Mouse (Mus musculus) testis, postnatal 10 days (tissue): ENCODE data around the gene Asrgl1.
"Not testable (repeated sequence)": the region's sequence is repeated elsewhere in the genome, so short reads cannot be mapped to it uniquely, and the experiment has no call there.

Experiments used
- DNase-seq: peaks from one replicate; pipeline ENCODE4 v3.0.0; 2021; ENCODE audit warnings: low spot score

Gene Asrgl1

GRCm38 (mm10) chr19:9135512-9136331 lies at the start of gene Asrgl1:
Gene Asrgl1 (minus strand): TSS chr19:9135636.
- peak; percentile 94 for DNase-seq

- no peak for DNase-seq
Observed at GRCm38 (mm10) chr19:9146214-9146613, 10.8 kb upstream of the Asrgl1 start.

- DNase-seq = no peak
Observed at GRCm38 (mm10) chr19:9143639-9144125, 8.2 kb upstream of the Asrgl1 start.

GRCm38 (mm10) chr19:9143230-9143629 lies 7.8 kb upstream of the Asrgl1 start:
- DNase-seq = no peak

GRCm38 (mm10) chr19:9140361-9140760 lies 4.9 kb upstream of the Asrgl1 start:
- not testable (repeated sequence) for DNase-seq

DNA sequence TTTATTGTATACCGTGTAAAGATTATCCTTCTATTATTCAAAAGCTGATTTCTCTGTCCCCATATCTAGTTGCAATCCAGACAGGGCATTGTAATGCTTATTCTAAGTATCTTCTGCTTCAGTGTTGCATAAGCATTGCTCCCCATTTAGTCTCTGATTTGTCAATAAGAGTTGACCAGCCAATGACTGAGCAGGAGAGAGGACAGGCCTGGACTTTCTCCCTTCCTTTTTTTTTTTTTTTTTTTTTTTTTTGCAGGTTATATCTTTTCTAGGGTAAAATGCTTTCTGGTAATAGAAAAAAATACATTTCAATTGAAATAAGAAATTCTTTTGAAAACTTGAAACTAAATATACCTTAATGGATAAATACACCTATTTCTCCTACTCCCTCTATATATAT lies 1.7 kb upstream of the Asrgl1 start:
- no peak for DNase-seq

GRCm38 (mm10) chr19:9134746-9135511 lies 507 bp downstream of the Asrgl1 start:
- DNase-seq = peak; percentile 58

DNA sequence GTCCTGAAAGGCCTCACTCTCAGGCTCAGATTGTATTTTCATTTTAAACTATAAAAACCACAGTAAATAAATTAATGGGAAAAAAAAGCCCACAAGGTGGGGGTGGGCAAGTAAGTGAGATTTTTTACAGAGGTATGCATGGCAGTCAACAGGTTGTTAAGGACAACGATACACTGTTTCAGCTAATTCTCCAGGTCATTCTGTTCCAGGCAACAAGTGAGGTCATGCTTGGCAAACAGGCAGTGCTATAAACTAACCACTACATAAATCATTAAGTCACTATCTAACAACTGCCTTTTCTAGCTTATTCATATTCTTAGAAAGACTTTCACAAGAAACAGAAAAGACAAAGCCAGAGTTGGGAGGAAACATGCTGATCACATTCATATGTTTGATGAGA lies 5.4 kb downstream of the Asrgl1 start:
- no peak for DNase-seq

DNA sequence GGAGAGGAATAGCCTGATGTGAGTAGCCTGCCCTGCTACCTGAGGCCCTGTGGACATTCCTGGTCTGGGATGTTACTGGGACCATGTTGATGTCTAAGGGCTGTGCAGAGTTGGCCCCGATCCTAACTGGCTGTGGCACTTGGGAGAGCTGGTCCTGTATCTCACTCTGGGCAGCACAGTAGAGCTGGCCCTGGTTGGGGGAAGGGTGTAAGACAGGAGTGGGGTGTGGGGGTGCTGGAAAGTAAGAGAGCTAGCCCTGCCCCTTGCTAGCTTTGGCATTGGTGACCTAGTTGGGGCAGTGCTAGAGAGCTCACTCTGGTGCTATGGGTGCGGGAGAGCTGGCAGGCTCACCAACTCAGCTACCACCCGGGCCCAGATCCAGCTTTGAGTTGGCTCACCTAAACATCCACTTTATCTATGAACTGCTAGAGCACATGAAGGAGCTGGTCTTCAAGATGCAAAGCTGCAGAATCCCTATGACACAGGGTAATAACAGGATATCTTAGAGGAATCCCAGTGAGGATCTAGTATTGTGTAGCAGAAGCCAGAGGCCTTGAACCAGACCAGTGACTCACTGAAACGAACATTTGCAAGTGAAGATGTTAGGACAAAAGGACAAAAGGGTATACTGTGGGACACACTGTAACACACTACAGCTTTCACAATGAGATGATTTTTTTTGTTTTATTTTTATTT lies 6.8 kb downstream of the Asrgl1 start:
- DNase-seq = no peak

DNA sequence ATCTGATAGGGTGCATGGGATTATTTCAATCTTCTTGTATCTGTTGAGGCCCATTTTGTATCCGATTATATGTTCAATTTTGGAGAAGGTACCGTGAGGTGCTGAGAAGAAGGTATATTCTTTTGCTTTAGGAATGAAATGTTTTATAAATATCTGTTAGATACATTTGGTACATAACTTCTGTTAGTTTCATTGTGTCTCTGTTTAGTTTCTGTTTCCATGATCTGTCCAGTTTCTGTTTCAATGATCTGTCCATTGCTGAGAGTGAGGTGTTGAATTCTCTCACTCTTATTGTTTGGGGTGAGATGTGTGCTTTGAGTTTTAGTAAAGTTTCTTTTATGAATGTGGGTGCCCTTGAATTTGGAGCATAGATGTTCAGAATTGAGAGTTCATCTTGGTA lies 11.4 kb downstream of the Asrgl1 start:
- not testable (repeated sequence) for DNase-seq

DNA sequence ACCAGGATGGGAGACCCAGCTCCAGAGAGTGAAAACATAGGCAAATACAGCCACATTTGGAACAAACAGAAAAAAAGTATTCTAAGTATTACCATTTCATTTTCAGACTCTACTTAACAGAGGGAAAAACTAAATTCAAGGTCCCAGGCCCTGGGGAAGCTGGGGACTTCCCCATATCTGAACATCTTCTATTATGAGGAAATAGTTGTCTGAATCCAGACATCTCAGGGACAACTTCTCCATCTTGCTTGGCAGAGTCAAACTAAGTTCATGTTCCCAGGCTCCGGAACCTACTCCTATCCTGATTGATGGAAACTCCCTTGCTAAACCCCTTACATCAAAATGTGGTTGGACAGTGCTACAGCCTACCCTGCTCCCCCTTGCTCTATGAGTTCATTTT lies 13.0 kb downstream of the Asrgl1 start:
- no peak for DNase-seq

DNA sequence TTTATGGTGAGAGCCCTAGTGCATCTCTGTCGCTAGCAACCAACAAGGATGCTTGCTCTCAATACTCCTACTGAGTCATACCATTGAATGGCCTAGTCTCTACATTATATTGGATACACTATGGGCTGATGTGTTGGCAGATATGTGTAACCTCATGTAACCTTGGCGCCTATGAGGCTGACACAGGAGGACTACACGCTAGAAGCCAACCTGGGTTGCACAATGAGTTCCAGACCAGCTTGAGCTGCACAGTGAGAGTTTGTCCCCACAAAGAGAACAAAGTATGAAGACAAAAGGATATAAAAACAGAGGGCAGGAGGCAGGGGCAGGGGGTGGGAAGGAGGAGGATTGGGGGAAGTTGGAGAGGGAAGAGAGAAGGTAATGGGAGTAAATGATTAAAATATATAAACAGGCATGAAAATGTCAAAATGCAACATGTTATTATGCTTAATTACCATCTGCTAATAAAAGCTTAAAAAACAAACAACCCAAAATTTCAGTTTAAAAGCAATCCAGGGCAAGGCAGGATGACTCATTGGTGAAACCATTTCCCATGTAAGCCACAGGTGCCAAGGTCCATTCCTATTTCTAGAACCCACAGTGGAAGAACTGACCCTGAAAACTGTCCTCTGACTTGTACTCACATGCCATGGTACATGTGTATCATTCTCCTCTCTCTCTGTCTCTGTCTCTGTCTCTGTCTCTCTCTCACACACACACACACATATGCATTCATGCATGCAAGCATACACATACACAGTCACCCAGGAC lies 15.6 kb downstream of the Asrgl1 start:
- no peak for DNase-seq

DNA sequence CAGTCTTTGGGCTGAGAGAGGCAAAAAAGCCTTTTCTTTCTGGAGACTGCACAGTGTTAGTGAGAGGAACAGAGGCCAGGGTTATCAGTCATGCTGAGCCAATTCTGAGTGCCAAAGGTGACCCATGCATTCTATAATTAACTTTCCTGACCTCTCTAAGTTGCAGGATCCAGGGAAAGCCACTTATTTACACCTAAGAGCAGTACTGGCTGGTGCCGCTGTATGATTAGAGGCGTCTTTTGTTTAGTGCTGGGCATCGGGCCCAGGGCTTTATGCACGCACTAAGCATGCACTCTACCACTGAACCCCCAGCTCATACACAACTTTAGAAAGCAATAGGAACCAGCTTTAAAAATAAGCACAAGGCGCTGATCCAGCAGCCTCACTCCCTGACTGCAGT lies 18.2 kb downstream of the Asrgl1 start:
- no peak for DNase-seq

GRCm38 (mm10) chr19:9116268-9116667 lies 19.2 kb downstream of the Asrgl1 start:
- DNase-seq = no peak

DNA sequence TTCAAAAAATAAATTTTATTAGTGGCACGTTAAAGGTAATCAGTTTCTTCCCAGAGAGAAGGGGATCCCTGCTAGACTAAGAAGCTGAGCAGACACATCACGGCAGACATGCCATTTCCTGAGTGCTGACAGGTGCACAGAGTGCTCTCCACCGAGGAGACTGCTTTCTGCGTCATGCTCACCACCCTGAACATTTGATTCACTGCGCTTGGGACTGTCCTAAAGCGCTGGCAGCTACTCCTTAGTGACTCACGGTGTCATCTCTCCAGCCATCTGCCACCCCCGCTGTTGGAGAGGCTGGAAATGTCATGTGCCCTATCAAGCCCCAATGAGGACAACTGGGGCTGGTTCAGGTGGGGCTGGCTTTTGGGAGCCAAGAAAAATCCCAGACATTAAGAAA lies 23.4 kb downstream of the Asrgl1 start:
- no peak for DNase-seq

DNA sequence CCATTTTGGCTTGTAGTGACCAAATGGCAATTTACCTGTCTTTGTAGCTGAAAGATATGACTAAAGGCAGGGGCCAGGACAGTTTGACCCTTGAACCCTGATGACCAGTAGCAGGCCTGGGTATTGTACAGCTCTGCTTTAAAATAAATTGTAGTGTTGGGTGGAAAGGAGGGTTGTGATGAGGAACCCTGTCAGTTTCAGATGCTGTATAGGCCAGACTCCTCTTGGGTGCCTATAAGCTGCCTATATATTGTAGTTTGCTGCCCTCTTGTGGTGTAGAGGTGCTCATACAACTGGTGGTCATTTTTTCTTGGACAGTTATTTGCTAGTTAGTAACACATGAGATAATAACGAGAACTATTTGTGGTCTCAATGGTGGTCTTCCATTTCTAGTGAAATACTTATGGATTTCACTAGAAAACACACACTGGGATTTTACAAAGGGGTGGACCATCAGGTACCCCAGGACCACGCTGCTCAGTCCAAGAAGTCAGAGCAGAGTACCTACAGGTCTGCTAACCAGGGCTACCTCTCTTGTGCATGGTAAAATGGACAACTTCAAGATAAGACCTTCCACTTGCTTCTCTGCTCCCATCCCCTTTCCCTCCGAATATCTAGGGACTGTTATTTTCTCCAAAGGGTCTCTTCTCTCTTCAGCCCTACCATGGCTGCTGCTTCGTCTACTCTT lies 25.1 kb downstream of the Asrgl1 start:
- no peak for DNase-seq

- DNase-seq = no peak
Observed at GRCm38 (mm10) chr19:9108536-9108935, 26.9 kb downstream of the Asrgl1 start.

GRCm38 (mm10) chr19:9107379-9107755 lies 28.1 kb downstream of the Asrgl1 start:
- DNase-seq = no peak

- no peak for DNase-seq
Observed at GRCm38 (mm10) chr19:9106751-9107378, 28.6 kb downstream of the Asrgl1 start.

DNA sequence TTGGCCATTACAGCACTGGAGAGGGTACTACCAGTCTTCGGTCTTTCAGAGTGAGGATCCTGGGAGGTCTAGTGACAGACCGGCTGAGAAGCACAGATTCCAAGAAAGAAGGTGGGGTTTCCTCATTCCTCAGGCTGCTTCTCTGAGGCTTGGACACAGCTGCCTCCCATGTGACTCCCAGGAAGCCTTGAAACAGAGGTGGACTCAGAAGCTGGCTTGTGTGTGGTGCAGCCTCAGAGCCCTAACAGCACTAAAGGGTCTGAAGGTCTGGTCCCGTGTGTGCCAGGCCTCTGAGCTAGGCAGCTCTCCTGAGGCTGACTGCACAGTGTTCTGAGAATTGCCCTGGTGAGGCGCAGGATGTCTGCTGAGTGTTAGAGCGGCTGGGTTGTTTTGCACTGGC lies 29.3 kb downstream of the Asrgl1 start:
- no peak for DNase-seq
